Mouse (Mus musculus) brain, embryonic 14.5 days (tissue): ENCODE measurements around the gene Stard13.

ENCODE experiments used
- CTCF ChIP-seq: fragments of 200-500 bp; IDR thresholded peaks from 2 replicates; pipeline ENCODE4 v1.5.1; 2012; ENCODE audit warnings: inconsistent platforms, mild to moderate bottlenecking, moderate library complexity, borderline replicate concordance; ENCODE audit not compliant: insufficient read depth, insufficient read length; ENCODE audit errors: extremely low read depth
- POLR2A ChIP-seq: fragments of 200-500 bp; IDR thresholded peaks from 2 replicates; pipeline ENCODE4 v1.6.1; 2012; ENCODE audit warnings: mild to moderate bottlenecking, inconsistent platforms, borderline replicate concordance; ENCODE audit not compliant: poor library complexity, insufficient read depth, insufficient read length, severe bottlenecking; ENCODE audit errors: extremely low read depth

GRCm38 (mm10) chr5:151164815-151165214 is 68.8 kb downstream of the Stard13 start:
- TF ChIP-seq POLR2A (no peak), CTCF (no peak)
